Mouse (Mus musculus) CH12.LX (cell line): ENCODE results near the gene Rhox2a. TPM values are rescaled to one million over a fixed set of nuclear protein-coding genes. Genes with fewer than 3 reads are reported as not detected.
"Not testable (repeated sequence)": the region's sequence is repeated elsewhere in the genome, so short reads cannot be mapped to it uniquely, and the experiment has no call there.

ENCODE experiments used
- DNase-seq: peaks from one replicate; pipeline ENCODE4 v3.0.0-alpha.2; 2013; ENCODE audit errors: extremely low read depth
- H3K27ac ChIP-seq: 2 replicates; pipeline ENCODE4 v1.5.1; 2012; ENCODE audit warnings: low read depth, mild to moderate bottlenecking, control low read depth, moderate library complexity; ENCODE audit not compliant: insufficient read depth
- H3K27me3 ChIP-seq: replicated peaks from 2 replicates; pipeline ENCODE3; 2012; ENCODE audit warnings: inconsistent platforms
- H3K36me3 ChIP-seq, 2 experiments: replicated peaks in 1 of 2; 2 replicates each; pipeline versions ENCODE3 to v1.6.1; 2012; ENCODE audit warnings: inconsistent platforms in 1 of 2, low read length in 1 of 2, mild to moderate bottlenecking in 1 of 2, mixed read lengths in 1 of 2, moderate library complexity in 1 of 2; ENCODE audit not compliant: control insufficient read depth in 1 of 2, insufficient read depth in 1 of 2
- H3K4me1 ChIP-seq, 2 experiments: 2 replicates each; pipeline ENCODE4 v1.6.1; 2012; ENCODE audit warnings: inconsistent platforms in 1 of 2, moderate library complexity in 1 of 2; ENCODE audit not compliant: insufficient read depth in 2 of 2, control insufficient read depth in 1 of 2
- H3K4me2 ChIP-seq: 2 replicates; pipeline ENCODE4 v1.6.1; 2012; ENCODE audit warnings: low read depth, mild to moderate bottlenecking, control low read depth; ENCODE audit not compliant: poor library complexity, insufficient read depth, severe bottlenecking
- H3K4me3 ChIP-seq, 3 experiments: fragments of 150-350 bp in 1 of 3; sonication (generic) in 1 of 3; replicated peaks in 1 of 3; 2 replicates each; pipeline versions ENCODE3 to v1.5.1; 2011 to 2012; ENCODE audit warnings: low read depth in 2 of 3, low read length in 2 of 3, mild to moderate bottlenecking in 2 of 3, moderate library complexity in 2 of 3, control low read depth in 1 of 3, improper control_type of control experiment in 1 of 3, inconsistent platforms in 1 of 3, mixed read lengths in 1 of 3; ENCODE audit not compliant: poor library complexity in 1 of 3
- H3K79me2 ChIP-seq: replicated peaks from 2 replicates; pipeline ENCODE4 v1.6.1; 2012; ENCODE audit warnings: mild to moderate bottlenecking, moderate library complexity; ENCODE audit not compliant: control insufficient read depth, poor library complexity, insufficient read depth, severe bottlenecking; ENCODE audit errors: extremely low read depth
- H3K9ac ChIP-seq: 2 replicates; pipeline ENCODE4 v1.6.1; 2012; ENCODE audit warnings: low read depth, mild to moderate bottlenecking, control low read depth, moderate library complexity; ENCODE audit not compliant: insufficient read depth
- H3K9me3 ChIP-seq: replicated peaks from 2 replicates; pipeline ENCODE3; 2012; ENCODE audit warnings: low read length, inconsistent platforms, mixed read lengths
- BHLHE40 ChIP-seq: IDR thresholded peaks from 2 replicates; pipeline ENCODE4 v1.6.1; 2011; ENCODE audit warnings: mild to moderate bottlenecking, low read depth, low read length, improper control_type of control experiment
- E2F4 ChIP-seq: IDR thresholded peaks from 2 replicates; pipeline ENCODE4 v1.6.1; 2011; ENCODE audit warnings: low read depth, low read length, improper control_type of control experiment; ENCODE audit not compliant: insufficient replicate concordance
- ELF1 ChIP-seq: IDR thresholded peaks from 2 replicates; pipeline ENCODE4 v1.6.1; 2014; ENCODE audit warnings: low read depth, mild to moderate bottlenecking, inconsistent platforms, low read length, improper control_type of control experiment
- ETS1 ChIP-seq: conservative IDR thresholded peaks from 2 replicates; pipeline ENCODE4 v1.6.1; 2012; ENCODE audit warnings: low read depth, mild to moderate bottlenecking, inconsistent platforms, low read length, improper control_type of control experiment, moderate library complexity
- GABPA ChIP-seq: IDR thresholded peaks from 2 replicates; pipeline ENCODE4 v1.6.1; 2012; ENCODE audit warnings: low read depth, low read length, improper control_type of control experiment, inconsistent platforms; ENCODE audit not compliant: insufficient replicate concordance
- HCFC1 ChIP-seq: IDR thresholded peaks from 2 replicates; pipeline ENCODE4 v1.6.1; 2012; ENCODE audit warnings: low read depth, mild to moderate bottlenecking, inconsistent platforms, low read length, improper control_type of control experiment
- JUND ChIP-seq: conservative IDR thresholded peaks from 2 replicates; pipeline ENCODE4 v1.6.1; 2011; ENCODE audit warnings: low read depth, low read length, improper control_type of control experiment
- KAT2A ChIP-seq: IDR thresholded peaks from 2 replicates; pipeline ENCODE4 v1.6.1; 2012; ENCODE audit warnings: low read length, improper control_type of control experiment, inconsistent platforms; ENCODE audit not compliant: insufficient replicate concordance
- MAFK ChIP-seq: IDR thresholded peaks from 2 replicates; pipeline ENCODE4 v1.6.1; 2011; ENCODE audit warnings: low read length, improper control_type of control experiment; ENCODE audit not compliant: insufficient replicate concordance
- MAX ChIP-seq: IDR thresholded peaks from 2 replicates; pipeline ENCODE4 v1.6.1; 2011; ENCODE audit warnings: low read length, improper control_type of control experiment
- MEF2A ChIP-seq: IDR thresholded peaks from 2 replicates; pipeline ENCODE4 v1.6.1; 2014; ENCODE audit warnings: low read depth, mild to moderate bottlenecking, inconsistent platforms, low read length, improper control_type of control experiment, borderline replicate concordance
- MXI1 ChIP-seq: IDR thresholded peaks from 2 replicates; pipeline ENCODE4 v1.6.1; 2011; ENCODE audit warnings: mild to moderate bottlenecking, low read depth, low read length, improper control_type of control experiment
- MYC ChIP-seq: IDR thresholded peaks from 2 replicates; pipeline ENCODE4 v1.6.1; 2011; ENCODE audit warnings: low read depth, mild to moderate bottlenecking, improper control_type of control experiment, low read length
- NRF1 ChIP-seq: IDR thresholded peaks from 2 replicates; pipeline ENCODE4 v1.6.1; 2014; ENCODE audit warnings: low read depth, mild to moderate bottlenecking, inconsistent platforms, low read length, improper control_type of control experiment, moderate library complexity
- PAX5 ChIP-seq: IDR thresholded peaks from 2 replicates; pipeline ENCODE4 v1.6.1; 2012; ENCODE audit warnings: low read length, inconsistent platforms, mixed read lengths
- POLR2AphosphoS2 ChIP-seq: IDR thresholded peaks from 2 replicates; pipeline ENCODE4 v1.6.1; 2011; ENCODE audit warnings: low read depth, low read length, improper control_type of control experiment
- RAD21 ChIP-seq: IDR thresholded peaks from 2 replicates; pipeline ENCODE4 v1.6.1; 2011; ENCODE audit warnings: low read depth, mild to moderate bottlenecking, low read length, improper control_type of control experiment, moderate library complexity
- RCOR1 ChIP-seq: conservative IDR thresholded peaks from 2 replicates; pipeline ENCODE4 v1.6.1; 2012; ENCODE audit warnings: low read depth, mild to moderate bottlenecking, inconsistent platforms, low read length, improper control_type of control experiment
- SMC3 ChIP-seq: IDR thresholded peaks from 2 replicates; pipeline ENCODE4 v1.6.1; 2011; ENCODE audit warnings: low read depth, low read length, improper control_type of control experiment
- TCF12 ChIP-seq: IDR thresholded peaks from 2 replicates; pipeline ENCODE4 v1.6.1; 2014; ENCODE audit warnings: low read depth, mild to moderate bottlenecking, inconsistent platforms, low read length, improper control_type of control experiment
- UBTF ChIP-seq: IDR thresholded peaks from 2 replicates; pipeline ENCODE4 v1.6.1; 2012; ENCODE audit warnings: low read depth, mild to moderate bottlenecking, inconsistent platforms, low read length, improper control_type of control experiment, moderate library complexity
- USF1 ChIP-seq: IDR thresholded peaks from 2 replicates; pipeline ENCODE4 v1.6.1; 2014; ENCODE audit warnings: low read depth, mild to moderate bottlenecking, inconsistent platforms, low read length, improper control_type of control experiment
- dilution Hi-C: fragments of 300-500 bp; cut with MboI; formaldehyde crosslinking; loops from 2 replicates; pipeline ENCODE4 v1.14.3; 2020; ENCODE audit warnings: low sequenced_read_pairs; ENCODE audit not compliant: extremely low pct_unique_long_range_greater_than_20kb, extremely low pct_ligation_motif_present
- in situ Hi-C: fragments of 300-500 bp; cut with MboI; formaldehyde crosslinking; loops from 3 replicates; pipeline ENCODE4 v1.14.3; 2019; ENCODE audit warnings: low sequenced_read_pairs, low pct_ligation_motif_present, low pct_unique_long_range_greater_than_20kb, mixed read lengths
- polyA plus RNA-seq: library from polyadenylated mRNA; unstranded; fragments of >175 nt; gene quantifications from 2 replicates; pipeline ENCODE4 v1.2.1, GENCODE M21; 2012; ENCODE audit warnings: low read depth; ENCODE audit not compliant: insufficient read length
- total RNA-seq, 2 experiments: library from RNA; depleted of rRNA; stranded (reverse); fragments of 300-350 nt in 1 of 2; fragments of >200 nt in 1 of 2; gene quantifications; 2 replicates each; pipeline ENCODE4 v1.2.3; 2012 to 2014

The Rhox2a gene
- total RNA-seq (2012; rRNA removed) (0.21 TPM in 1 of 2 replicates, not detected in the other), total RNA-seq (2014; rRNA removed) (not detected in 2 replicates), polyA plus RNA-seq (not detected in 2 replicates)

GRCm38 (mm10) chrX:37244676-37245075 lies at the start of gene Rhox2a:
Rhox2a (plus strand) TSS chrX:37244976.
- dilution Hi-C loops, in situ Hi-C loops, H3K4me3 ChIP-seq, H3K79me2 ChIP-seq, H3K4me2 ChIP-seq, H3K36me3 ChIP-seq, H3K9me3 ChIP-seq, DNase-seq, H3K27me3 ChIP-seq, H3K27ac ChIP-seq, H3K9ac ChIP-seq, H3K4me1 ChIP-seq: not testable (repeated sequence)

- Histone ChIP-seq H3K27ac (no peak overlapping the region), H3K9ac (no peak overlapping the region), H3K4me3 (no peak overlapping the region), H3K36me3 (no peaks in the 10 kb centered on the region), H3K27me3 (no peaks in the 10 kb centered on the region), H3K4me2 (no peak overlapping the region), H3K79me2 (no peaks in the 10 kb centered on the region), H3K4me1 (no peaks in the 10 kb centered on the region), H3K9me3 (no peaks in the 10 kb centered on the region)
- TF ChIP-seq E2F4: no peak
- TF ChIP-seq PAX5: no peak
- TF ChIP-seq BHLHE40: no peak
- TF ChIP-seq MXI1: no peak
- no peak for TF ChIP-seq NRF1
- no peak for TF ChIP-seq UBTF
- TF ChIP-seq MAX: no peak
- no peak for TF ChIP-seq MEF2A
- no peak for TF ChIP-seq TCF12
- no peak for TF ChIP-seq MYC
- DNase-seq: no peak
- in situ Hi-C loops: no loop called here
- dilution Hi-C loops: no loop called here
Measured at GRCm38 (mm10) chrX:37198676-37199075, 46.1 kb upstream of the Rhox2a start.

- no peak within 1 kb of the TSS for H3K4me3 ChIP-seq
- no peak for DNase-seq
- no peak within 1 kb of the TSS for H3K9ac ChIP-seq
- in situ Hi-C loops (no loop called here), dilution Hi-C loops (no loop called here)
- H3K9me3 ChIP-seq: no peaks in the 10 kb centered on the region
- no peaks in the 10 kb centered on the region for H3K79me2 ChIP-seq
- no peak within 1 kb of the TSS for H3K27ac ChIP-seq
- no peak within 1 kb of the TSS for H3K4me2 ChIP-seq
- H3K4me1 ChIP-seq: no peaks in the 10 kb centered on the region
- TF ChIP-seq BHLHE40 (no peak), RCOR1 (no peak), HCFC1 (no peak), POLR2AphosphoS2 (no peak), MEF2A (no peak), TCF12 (no peak), PAX5 (no peak), KAT2A (no peak), ETS1 (no peak), SMC3 (no peak), GABPA (no peak), MAFK (no peak), JUND (no peak), UBTF (no peak), USF1 (no peak), ELF1 (no peak), MXI1 (no peak), RAD21 (no peak)
- H3K36me3 ChIP-seq: no peaks in the 10 kb centered on the region
- H3K27me3 ChIP-seq: no peaks in the 10 kb centered on the region
Measured at GRCm38 (mm10) chrX:37210941-37211340, 33.8 kb upstream of the Rhox2a start, which contains the start of gene Gm9. Gm9 (minus strand) TSS chrX:37211041.
